Mouse (Mus musculus) liver, postnatal 0 days (tissue): Measurements from ENCODE around the gene Sh3gl2. TPM values are rescaled to one million over a fixed set of nuclear protein-coding genes. Genes with fewer than 3 reads are reported as not detected.

Source experiments
- ATAC-seq: fragments of 200-750 bp; cut with Nextera tagmentation; 2 replicates; pipeline ENCODE4 v1.8.0; 2017; ENCODE audit warnings: mild to moderate bottlenecking, moderate library complexity
- DNase-seq: peaks from one replicate; pipeline ENCODE4 v3.0.0-alpha.2; 2016
- H3K27ac ChIP-seq: fragments of 300-500 bp; sonication (generic); 2 replicates; pipeline ENCODE4 v1.5.1; 2014; ENCODE audit warnings: antibody characterized with exemption, moderate library complexity, mild to moderate bottlenecking, low read depth
- H3K27me3 ChIP-seq: fragments of 300-500 bp; sonication (generic); 2 replicates; pipeline ENCODE4 v1.6.1; 2014; ENCODE audit warnings: low read length, control low read depth, mixed read lengths; ENCODE audit not compliant: insufficient read depth
- H3K36me3 ChIP-seq: fragments of 300-500 bp; sonication (generic); replicated peaks from 2 replicates; pipeline ENCODE4 v1.6.1; 2014; ENCODE audit warnings: mild to moderate bottlenecking, control low read depth, low read length, moderate library complexity, mixed read lengths; ENCODE audit not compliant: insufficient read depth
- H3K4me1 ChIP-seq: fragments of 300-500 bp; sonication (generic); 2 replicates; pipeline ENCODE4 v1.6.1; 2014; ENCODE audit warnings: antibody characterized with exemption, mild to moderate bottlenecking, control low read depth; ENCODE audit not compliant: insufficient read depth
- H3K4me2 ChIP-seq: fragments of 300-500 bp; sonication (generic); 2 replicates; pipeline ENCODE4 v1.6.1; 2014; ENCODE audit warnings: low read depth, mild to moderate bottlenecking, low read length, moderate library complexity, mixed read lengths
- H3K4me3 ChIP-seq: fragments of 300-500 bp; sonication (generic); 2 replicates; pipeline ENCODE4 v1.5.1; 2014; ENCODE audit warnings: low read depth, low read length
- H3K9ac ChIP-seq: fragments of 300-500 bp; sonication (generic); replicated peaks from 2 replicates; pipeline ENCODE4 v1.6.1; 2014; ENCODE audit warnings: mild to moderate bottlenecking, moderate library complexity
- H3K9me3 ChIP-seq: fragments of 300-500 bp; sonication (generic); 2 replicates; pipeline ENCODE4 v1.6.1; 2016; ENCODE audit warnings: mild to moderate bottlenecking, control low read depth, low read length, mixed read lengths
- CTCF ChIP-seq: sonication (generic); IDR thresholded peaks from 2 replicates; pipeline ENCODE4 v1.5.1; 2016; ENCODE audit warnings: antibody characterized with exemption, low read depth
- EP300 ChIP-seq: IDR thresholded peaks from 2 replicates; pipeline ENCODE4 v1.6.1; 2016; ENCODE audit warnings: antibody characterized with exemption, low read depth, mild to moderate bottlenecking
- whole genome bisulfite sequencing: fragments of 180-500 bp; shearing (Covaris S2); extraction: QIAGEN DNeasy Blood & Tissue Kit; methylation state at CpG from one replicate; pipeline ENCODE4 v1.1.7; 2014; ENCODE audit not compliant: insufficient replicate concordance; 5-methylcytosine and 5-hydroxymethylcytosine counted together
- polyA plus RNA-seq: library from polyadenylated mRNA; unstranded; fragments of >200 nt; fragmentation: Nextera tagmentation; extraction: Ambion mirVana; gene quantifications from 2 replicates; pipeline ENCODE4 v1.2.1, GENCODE M21; 2015

Sh3gl2 gene
- polyA plus RNA-seq, 1 experiment from 2014 or later, result not detected

DNA sequence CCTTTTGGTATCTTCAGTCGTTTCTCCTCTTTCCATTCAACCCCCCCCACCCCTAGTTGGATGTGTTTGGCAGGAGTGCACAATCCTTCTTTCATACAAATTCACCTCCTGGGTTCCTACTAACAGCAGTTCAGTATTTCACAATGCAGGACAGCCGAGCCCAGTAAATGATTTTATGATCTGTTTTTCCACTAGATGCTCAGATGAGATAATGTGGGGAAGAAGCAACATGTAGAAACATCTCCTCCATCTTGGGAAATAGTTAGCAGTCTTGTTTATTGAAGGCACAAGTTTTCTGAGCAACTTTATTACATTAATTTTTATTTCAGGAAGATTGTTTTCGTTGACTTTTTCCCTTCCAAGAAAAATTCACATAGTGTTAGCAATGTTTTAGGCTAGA lies 349.8 kb downstream of the Sh3gl2 start:
- no peak for ATAC-seq
- 54% methylated on average over 3 of the region's 3 CpGs for WGBS
- H3K4me1 ChIP-seq, result no peaks in the 10 kb centered on the region

DNA sequence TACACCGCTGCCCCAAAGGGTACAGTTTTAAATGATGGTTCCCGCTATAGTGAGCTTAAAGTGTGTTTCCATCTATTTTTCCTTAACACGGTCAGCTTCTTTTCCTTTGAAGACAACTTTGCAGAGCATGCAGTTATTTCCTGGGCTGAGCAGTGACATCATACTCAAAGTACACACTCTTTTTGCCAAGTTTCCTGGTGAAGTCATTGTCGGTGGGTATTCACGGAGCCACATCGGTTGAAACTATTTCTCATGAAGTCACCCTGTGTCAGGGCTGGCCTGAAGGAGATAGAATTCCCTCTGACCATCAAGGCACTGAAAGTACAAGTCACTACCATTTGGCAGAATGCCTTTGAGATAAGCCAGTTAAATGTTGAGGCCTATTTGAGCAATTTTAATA lies 354.8 kb downstream of the Sh3gl2 start:
- no peak for DNase-seq
- Histone ChIP-seq H3K27ac (no peak overlapping the region), H3K9ac (no peak overlapping the region), H3K36me3 (no peaks in the 10 kb centered on the region), H3K27me3 (no peaks in the 10 kb centered on the region), H3K4me3 (no peak overlapping the region), H3K4me2 (no peak overlapping the region), H3K4me1 (no peaks in the 10 kb centered on the region), H3K9me3 (no peaks in the 10 kb centered on the region)
- TF ChIP-seq CTCF, result no peak
- no peak for TF ChIP-seq EP300
- ATAC-seq, result no peak
- WGBS, result 73% methylated on average over 6 of the region's 6 CpGs

More for the DNA sequence above, 349.8 kb downstream of the Sh3gl2 start:
- Histone ChIP-seq H3K4me2 (no peak overlapping the region), H3K4me3 (no peak overlapping the region), H3K9ac (no peak overlapping the region), H3K9me3 (no peaks in the 10 kb centered on the region), H3K27ac (no peak overlapping the region), H3K27me3 (no peaks in the 10 kb centered on the region), H3K36me3 (no peaks in the 10 kb centered on the region)
- TF ChIP-seq CTCF (no peak), EP300 (no peak)
- DNase-seq, result no peak

DNA sequence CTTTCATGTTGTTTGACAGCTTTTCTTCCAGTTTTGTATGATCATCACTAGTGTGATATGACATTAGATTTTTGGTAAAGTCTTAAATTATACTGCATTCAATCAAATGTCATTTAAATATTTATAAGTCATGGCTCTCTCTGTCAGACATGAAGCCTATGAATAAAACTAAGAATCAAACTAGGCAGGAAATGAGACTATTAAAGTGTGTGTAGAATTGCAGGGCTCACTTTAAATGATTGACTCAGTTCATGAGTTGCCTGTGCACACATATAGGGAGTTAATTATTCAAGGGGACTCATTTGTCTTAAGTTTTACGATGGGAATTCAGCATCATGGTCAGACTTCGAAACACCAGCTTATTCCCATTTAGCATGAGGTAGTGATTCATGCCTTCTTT lies 380.5 kb downstream of the Sh3gl2 start:
- Histone ChIP-seq H3K4me1 (no peaks in the 10 kb centered on the region), H3K4me3 (no peak overlapping the region), H3K4me2 (no peak overlapping the region), H3K27me3 (no peaks in the 10 kb centered on the region), H3K9ac (no peak overlapping the region), H3K9me3 (no peaks in the 10 kb centered on the region), H3K27ac (no peak overlapping the region), H3K36me3 (no peaks in the 10 kb centered on the region)
- ATAC-seq (no peak), DNase-seq (no peak)
- TF ChIP-seq EP300 (no peak), CTCF (no peak)
- 91% methylated on average over 2 of the region's 2 CpGs for WGBS

DNA sequence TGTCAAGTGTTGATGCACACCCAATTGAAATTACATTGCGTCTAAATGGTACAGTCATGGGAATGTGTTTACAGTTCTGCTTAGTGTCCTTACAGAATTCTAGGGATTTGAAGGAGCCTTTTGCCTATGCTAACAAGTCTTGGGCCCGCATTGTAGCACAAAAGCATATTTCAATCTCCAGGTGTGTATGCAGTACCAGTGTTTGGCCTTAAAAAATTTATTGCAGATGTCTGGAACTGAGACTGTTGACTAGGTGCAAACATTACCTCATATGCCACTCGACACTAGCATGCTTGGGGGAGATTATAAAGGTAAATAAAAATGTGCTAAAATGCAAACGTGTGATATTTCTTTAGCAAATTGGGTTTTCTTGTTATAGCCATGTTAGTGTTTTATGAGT lies 384.0 kb downstream of the Sh3gl2 start:
- Histone ChIP-seq H3K27ac (no peak overlapping the region), H3K36me3 (no peaks in the 10 kb centered on the region), H3K9me3 (no peaks in the 10 kb centered on the region), H3K4me3 (no peak overlapping the region), H3K4me1 (no peaks in the 10 kb centered on the region), H3K27me3 (no peaks in the 10 kb centered on the region), H3K9ac (no peak overlapping the region), H3K4me2 (no peak overlapping the region)
- no peak for ATAC-seq
- DNase-seq, result no peak
- 67% methylated on average over 4 of the region's 4 CpGs for WGBS
- TF ChIP-seq EP300 (no peak), CTCF (no peak)

DNA sequence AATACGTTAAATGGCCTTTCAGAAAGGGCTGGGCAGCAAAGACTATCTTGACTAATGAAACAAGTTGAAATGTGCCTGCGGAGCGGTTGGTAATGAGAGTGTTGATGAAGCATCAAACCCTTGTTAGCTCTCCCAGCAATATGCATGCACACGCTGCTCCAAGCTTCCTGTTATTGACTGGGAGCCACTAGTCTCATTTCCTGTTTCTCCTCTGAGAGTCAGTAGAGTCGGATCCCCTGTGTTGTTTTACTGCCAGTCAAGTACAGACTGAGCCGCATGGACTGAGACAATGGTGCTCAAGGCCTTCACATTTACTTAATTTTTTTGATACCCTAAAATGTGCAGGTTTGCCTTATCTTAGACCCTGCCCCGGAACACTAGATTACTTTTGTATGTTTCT lies 386.1 kb downstream of the Sh3gl2 start:
- DNase-seq, result no peak
- Histone ChIP-seq H3K27me3 (no peaks in the 10 kb centered on the region), H3K36me3 (no peaks in the 10 kb centered on the region), H3K9ac (no peak overlapping the region), H3K9me3 (no peaks in the 10 kb centered on the region), H3K4me2 (no peak overlapping the region), H3K27ac (no peak overlapping the region), H3K4me1 (no peaks in the 10 kb centered on the region), H3K4me3 (no peak overlapping the region)
- TF ChIP-seq CTCF, result no peak
- no peak for TF ChIP-seq EP300
- no peak for ATAC-seq
- 45% methylated on average over 7 of the region's 7 CpGs for WGBS

DNA sequence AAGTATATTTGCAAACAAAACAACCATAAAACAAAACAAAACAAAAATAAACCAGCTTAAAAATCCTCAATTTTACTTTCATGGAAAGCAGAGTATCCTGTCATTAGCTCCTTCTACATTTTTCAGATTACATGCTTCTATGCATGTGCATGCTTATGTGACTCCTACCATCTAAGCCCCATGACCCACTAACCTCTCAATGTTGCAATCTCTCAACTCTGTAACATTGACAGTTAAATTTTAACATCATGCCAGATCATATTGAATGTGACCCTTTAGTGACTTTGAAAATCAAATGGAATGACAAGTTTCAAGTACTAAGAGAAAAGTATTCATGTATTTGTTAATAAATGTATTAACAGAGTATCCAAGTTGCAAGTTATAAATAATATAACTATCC lies 389.2 kb downstream of the Sh3gl2 start:
- no peaks in the 10 kb centered on the region for H3K4me1 ChIP-seq
- no peaks in the 10 kb centered on the region for H3K9me3 ChIP-seq
- peak; percentile 76 for ATAC-seq
- H3K4me2 ChIP-seq, result no peak overlapping the region
- no peak for TF ChIP-seq CTCF
- no peak for TF ChIP-seq EP300
- H3K4me3 ChIP-seq, result no peak overlapping the region
- H3K36me3 ChIP-seq, result no peaks in the 10 kb centered on the region
- no peaks in the 10 kb centered on the region for H3K27me3 ChIP-seq
- no peak for DNase-seq
- no peak overlapping the region for H3K9ac ChIP-seq
- no peak overlapping the region for H3K27ac ChIP-seq

DNA sequence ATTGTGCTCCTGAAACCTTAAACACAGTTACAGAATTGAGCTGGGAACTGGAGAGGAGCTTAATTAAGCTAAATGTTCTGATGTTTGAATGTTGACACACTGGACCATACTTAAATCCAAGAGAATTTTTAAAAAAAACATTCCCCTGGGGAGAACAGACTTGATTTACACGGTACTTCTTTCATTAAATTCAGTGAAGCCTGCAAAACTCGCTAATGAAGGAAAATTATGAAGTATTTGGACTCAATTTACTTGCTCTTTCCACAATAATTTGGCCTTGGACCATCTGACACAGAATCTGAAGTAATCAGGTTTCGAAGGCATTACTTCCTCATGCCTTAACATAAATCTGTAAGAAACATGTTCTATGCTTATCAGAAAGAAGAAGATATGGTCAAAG lies 408.4 kb downstream of the Sh3gl2 start:
- no peak overlapping the region for H3K4me2 ChIP-seq
- H3K27ac ChIP-seq, result no peak overlapping the region
- H3K9me3 ChIP-seq, result no peaks in the 10 kb centered on the region
- 65% methylated on average over 3 of the region's 3 CpGs for WGBS
- DNase-seq, result no peak
- TF ChIP-seq CTCF (no peak), EP300 (no peak)
- no peaks in the 10 kb centered on the region for H3K27me3 ChIP-seq
- no peaks in the 10 kb centered on the region for H3K36me3 ChIP-seq
- no peak overlapping the region for H3K9ac ChIP-seq
- no peaks in the 10 kb centered on the region for H3K4me1 ChIP-seq
- no peak overlapping the region for H3K4me3 ChIP-seq
- no peak for ATAC-seq
